Mouse (Mus musculus) kidney, postnatal 14 days (tissue): Measurements from ENCODE around the gene Slc24a3.

Experiments
- DNase-seq: peaks from one replicate; pipeline ENCODE4 v3.0.0; 2022; ENCODE audit warnings: mixed read lengths

The Slc24a3 gene

GRCm38 (mm10) chr2:145655373-145655960 is 487.9 kb downstream of the Slc24a3 start:
- no peak for DNase-seq

- no peak for DNase-seq
Measured at GRCm38 (mm10) chr2:145656121-145656520, 488.6 kb downstream of the Slc24a3 start.

GRCm38 (mm10) chr2:145656716-145657115 is 489.2 kb downstream of the Slc24a3 start:
- no peak for DNase-seq

GRCm38 (mm10) chr2:145661242-145661641 is 493.7 kb downstream of the Slc24a3 start:
- DNase-seq: no peak

DNA sequence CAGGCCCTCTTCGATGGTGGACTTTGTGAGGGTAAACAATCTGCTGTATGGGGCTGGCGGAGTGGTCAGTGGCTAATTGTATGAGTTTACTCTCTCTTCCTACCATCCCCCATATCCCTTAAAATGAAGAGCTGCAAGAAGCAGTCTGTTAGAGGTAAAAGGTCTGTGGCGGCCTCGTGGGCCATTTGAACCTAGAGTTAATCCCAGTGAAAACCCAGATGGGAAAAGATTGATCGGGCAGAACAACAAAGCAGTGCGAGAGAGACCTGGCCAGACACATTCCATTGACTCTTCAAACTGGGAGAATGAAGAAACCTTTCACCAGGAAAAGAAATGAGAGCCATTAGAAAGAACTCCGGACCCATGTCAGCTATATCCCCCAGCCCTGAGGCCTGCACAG is 496.3 kb downstream of the Slc24a3 start:
- DNase-seq: no peak

DNA sequence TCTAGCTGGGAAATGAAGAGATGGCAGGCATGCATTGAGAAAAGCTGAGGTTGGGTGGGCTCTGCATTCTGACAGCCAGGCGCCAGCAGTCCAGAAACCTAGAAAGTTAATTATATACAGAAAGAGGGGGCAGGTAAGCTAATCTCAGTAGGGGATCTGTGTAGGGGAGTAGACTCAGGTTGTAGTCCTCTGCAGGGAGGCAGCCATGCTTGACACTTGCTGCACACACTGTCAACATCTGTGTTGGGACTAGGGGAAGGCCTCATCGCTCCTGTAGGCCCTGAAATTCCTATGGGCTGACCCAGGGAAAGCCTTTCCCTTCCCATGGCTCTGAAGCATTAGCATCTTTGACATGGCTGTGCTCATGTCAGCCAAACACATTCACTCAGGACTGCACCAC is 496.8 kb downstream of the Slc24a3 start:
- peak; percentile 48 for DNase-seq

GRCm38 (mm10) chr2:145668135-145668534 is 500.6 kb downstream of the Slc24a3 start:
- no peak for DNase-seq

- DNase-seq: no peak
Measured at GRCm38 (mm10) chr2:145670131-145670530, 502.6 kb downstream of the Slc24a3 start.

DNA sequence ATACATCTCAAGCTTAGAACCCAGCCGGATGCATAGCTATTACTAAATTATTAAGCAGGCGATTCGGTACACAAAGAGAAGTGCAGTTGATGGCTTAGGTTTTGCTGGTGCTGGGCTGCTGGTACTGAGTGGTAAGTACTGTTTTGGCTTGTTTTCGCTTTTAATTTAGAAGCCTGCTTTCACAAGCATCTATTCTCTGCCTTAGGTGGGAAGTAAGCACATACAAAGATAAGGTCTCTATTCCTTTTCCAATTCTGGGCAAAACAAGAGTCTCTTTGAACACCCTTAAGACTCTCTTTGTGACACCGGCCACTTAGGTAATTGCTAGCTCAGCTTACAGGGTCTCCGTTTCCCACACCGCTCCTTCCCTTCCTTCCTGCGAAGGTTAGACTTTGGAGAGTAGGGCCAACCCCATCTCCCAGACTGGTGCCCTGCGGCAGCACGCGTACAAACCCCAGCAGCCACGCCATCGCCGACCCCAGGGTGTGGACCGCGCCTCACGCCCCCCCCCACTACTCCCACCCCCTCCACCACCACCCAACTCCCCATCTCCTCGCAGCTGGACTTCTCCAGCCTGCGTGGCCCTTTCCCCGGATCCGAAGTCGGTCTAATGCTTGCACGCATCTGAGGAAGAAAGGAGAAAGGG is 507.1 kb downstream of the Slc24a3 start:
- DNase-seq: no peak

- peak; percentile 89 for DNase-seq
Measured at GRCm38 (mm10) chr2:145675142-145675755, 507.7 kb downstream of the Slc24a3 start, which contains the start of gene Rin2. Gene Rin2, plus strand, starts transcription at chr2:145675215.

DNA sequence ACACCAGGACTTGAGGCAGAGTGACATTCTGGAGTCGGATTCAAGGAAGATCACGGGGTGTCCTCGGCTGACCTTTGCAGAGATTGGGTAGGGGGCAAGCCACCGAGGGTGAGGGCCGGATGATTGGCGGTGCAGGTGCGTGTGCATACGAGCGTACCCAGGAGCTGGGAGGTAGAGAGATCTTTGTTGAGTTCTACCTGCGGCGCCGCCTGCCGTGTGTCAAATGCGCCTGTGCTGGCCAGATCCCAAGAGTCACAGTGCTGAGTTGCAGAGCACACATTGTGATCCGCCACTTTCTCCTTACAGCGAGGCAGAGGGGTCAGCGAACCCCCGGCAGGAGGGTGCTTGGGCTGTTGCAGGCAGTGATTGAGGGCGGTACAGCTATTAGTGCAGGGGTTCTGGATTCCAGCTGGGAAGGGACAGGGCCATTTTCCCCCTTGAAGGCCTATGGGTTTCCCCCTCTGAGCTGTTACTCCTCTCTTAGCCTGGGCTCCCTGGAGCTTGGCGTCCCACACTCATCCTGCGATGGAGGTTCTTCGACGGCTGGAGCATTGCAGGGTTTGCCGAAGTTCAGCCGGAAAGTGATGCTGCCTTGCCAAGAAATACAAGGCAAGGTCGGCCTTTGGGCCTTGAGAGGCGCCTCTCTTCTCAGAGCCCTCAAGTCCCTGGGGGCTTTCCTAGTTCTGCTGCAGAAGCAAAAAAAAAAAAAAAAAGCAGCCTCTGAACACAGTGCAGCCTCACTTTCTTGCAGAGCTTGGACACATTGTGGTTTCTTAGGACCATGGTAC is 508.4 kb downstream of the Slc24a3 start:
- DNase-seq: peak; percentile 83

- peak; percentile 22 for DNase-seq
Measured at GRCm38 (mm10) chr2:145676544-145676925, 509.0 kb downstream of the Slc24a3 start.

- DNase-seq: no peak
Measured at GRCm38 (mm10) chr2:145676936-145677335, 509.4 kb downstream of the Slc24a3 start.

DNA sequence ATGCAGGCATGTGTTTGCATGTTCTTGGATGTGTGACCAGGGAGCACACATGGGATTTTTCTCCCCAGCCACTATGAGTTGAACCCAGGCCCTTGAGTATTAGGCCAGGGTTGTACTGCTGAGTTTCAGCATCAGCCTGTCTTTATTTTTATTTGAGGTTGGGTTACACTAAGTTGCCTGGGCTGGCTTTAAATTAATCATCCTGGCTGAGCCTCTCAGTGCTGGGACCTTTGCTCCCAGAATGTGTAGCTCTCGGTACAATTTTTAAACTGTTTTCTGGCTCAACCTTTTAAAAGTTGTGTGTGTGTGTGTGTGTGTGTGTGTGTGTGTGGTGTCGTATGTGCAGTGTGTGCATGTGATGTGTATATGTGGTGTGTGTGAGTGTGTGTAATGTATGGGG is 512.6 kb downstream of the Slc24a3 start:
- DNase-seq: peak; percentile 26

GRCm38 (mm10) chr2:145680762-145681161 is 513.2 kb downstream of the Slc24a3 start:
- DNase-seq: peak; percentile 30

DNA sequence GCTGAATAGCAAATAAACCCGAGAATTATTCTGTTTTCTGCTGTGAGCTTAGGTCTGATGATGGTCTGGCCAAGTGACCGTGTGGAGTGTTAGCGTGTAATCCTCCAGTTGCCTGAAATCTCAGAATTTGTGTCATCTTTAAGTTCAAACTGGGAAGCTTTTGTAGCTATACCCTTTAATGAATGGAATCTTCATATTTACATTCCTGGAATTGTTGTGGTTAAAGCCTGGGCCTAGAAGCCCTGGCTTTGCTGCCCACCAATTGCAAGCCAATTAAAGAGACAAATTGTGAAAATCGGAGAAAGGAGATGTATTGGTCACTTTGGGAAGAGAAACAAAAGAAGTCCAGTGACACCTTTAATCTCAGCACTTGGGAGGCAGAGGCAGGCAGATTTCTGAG is 514.1 kb downstream of the Slc24a3 start:
- no peak for DNase-seq

DNA sequence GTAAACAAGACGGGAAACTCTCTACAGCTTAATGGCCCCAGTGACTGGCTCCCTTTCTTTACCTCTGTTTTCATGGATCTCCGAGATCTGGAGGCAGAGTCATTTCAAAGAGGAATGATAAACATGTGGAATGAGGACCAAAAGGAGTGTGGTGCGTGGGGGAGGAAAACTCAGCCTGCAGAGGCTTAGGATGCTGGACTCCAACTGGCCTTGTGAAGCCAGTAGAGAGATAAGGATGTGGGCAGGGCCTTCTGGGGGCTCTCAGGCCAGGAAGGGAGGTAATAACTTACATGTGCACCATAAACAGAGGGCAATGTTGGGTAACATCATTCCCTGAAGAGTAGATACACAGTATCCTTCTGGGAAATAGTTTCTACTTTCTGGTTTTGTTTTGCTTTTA is 515.4 kb downstream of the Slc24a3 start:
- no peak for DNase-seq

DNA sequence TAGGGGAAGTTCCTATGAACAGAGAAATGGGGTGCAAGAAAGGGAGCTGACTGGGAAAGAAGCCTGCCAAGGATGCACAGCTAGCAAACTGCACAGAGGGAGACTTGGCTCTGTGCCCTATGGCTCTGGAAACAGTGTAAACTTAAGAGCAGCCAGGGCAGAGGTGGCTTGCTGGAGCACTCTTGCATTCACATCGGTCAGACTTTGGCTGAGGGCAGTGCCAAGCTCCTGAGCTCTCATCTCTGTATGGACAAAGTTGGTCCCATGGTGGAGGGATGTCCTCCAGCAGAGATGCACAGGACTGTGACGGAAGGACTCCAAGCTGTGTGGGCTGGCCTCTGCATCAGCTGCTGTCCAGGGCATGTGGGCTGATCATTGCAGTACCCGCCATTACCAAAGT is 516.0 kb downstream of the Slc24a3 start:
- peak; percentile 90 for DNase-seq

DNA sequence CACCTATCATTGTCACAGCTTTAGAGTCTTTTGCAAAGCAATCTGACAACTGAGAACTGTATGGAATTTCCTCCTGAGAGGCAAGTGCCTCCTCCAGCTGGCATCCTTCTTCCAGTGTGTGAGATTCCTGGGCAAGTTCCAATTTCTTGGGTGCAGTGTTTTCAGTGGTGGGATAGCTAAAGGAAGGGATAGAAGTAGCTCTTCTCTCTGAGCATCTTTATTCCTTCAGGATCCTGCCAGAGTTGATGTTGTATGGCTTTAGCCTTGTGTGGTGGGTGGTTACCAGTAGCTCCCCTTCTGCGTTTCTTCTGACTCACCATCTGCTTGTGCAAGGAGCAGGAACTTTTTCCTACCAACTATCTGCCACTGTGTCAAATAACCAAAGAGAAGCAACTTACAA is 516.6 kb downstream of the Slc24a3 start:
- no peak for DNase-seq

GRCm38 (mm10) chr2:145684891-145685290 is 517.3 kb downstream of the Slc24a3 start:
- no peak for DNase-seq

- DNase-seq: no peak
Measured at GRCm38 (mm10) chr2:145686017-145686416, 518.5 kb downstream of the Slc24a3 start.

GRCm38 (mm10) chr2:145691367-145692009 is 523.9 kb downstream of the Slc24a3 start:
- DNase-seq: peak; percentile 24
